Mouse (Mus musculus): Measurements from ENCODE around the gene Slc2a13.
A peak's percentile ranks its signal among the peaks of the same experiment; 100 is the strongest.

Slc2a13 gene

GRCm38 (mm10) chr15:91372464-91373202 is 200.4 kb downstream of the Slc2a13 start:
- no peak for DNase-seq

GRCm38 (mm10) chr15:91371859-91372394 is 201.1 kb downstream of the Slc2a13 start:
- peak; percentile 24 to 48 for DNase-seq

GRCm38 (mm10) chr15:91369736-91370449 is 203.2 kb downstream of the Slc2a13 start:
- DNase-seq = no peak

- no peak for DNase-seq
Measured at GRCm38 (mm10) chr15:91360495-91360894, 212.6 kb downstream of the Slc2a13 start.

GRCm38 (mm10) chr15:91351006-91351405 is 222.1 kb downstream of the Slc2a13 start:
- no peak for DNase-seq

GRCm38 (mm10) chr15:91338350-91338749 is 234.7 kb downstream of the Slc2a13 start:
- DNase-seq = peak in 1 of 2 experiments; percentile 7

- DNase-seq = no peak
Measured at GRCm38 (mm10) chr15:91334416-91334900, 238.6 kb downstream of the Slc2a13 start.

- DNase-seq = no peak
Measured at GRCm38 (mm10) chr15:91327748-91328147, 245.3 kb downstream of the Slc2a13 start.

GRCm38 (mm10) chr15:91327023-91327422 is 246.0 kb downstream of the Slc2a13 start:
- no peak for DNase-seq

- peak; percentile 34 to 49 for DNase-seq
Measured at GRCm38 (mm10) chr15:91319376-91319775, 253.7 kb downstream of the Slc2a13 start.

- no peak for DNase-seq
Measured at GRCm38 (mm10) chr15:91316964-91317363, 256.1 kb downstream of the Slc2a13 start.

- peak; percentile 18 to 24 for DNase-seq
Measured at GRCm38 (mm10) chr15:91314402-91315318, 258.4 kb downstream of the Slc2a13 start.

- DNase-seq = peak; percentile 63 to 66
Measured at GRCm38 (mm10) chr15:91304296-91304852, 268.7 kb downstream of the Slc2a13 start.

GRCm38 (mm10) chr15:91301366-91301765 is 271.7 kb downstream of the Slc2a13 start:
- peak; percentile 95 to 97 for DNase-seq

GRCm38 (mm10) chr15:91299319-91299835 is 273.7 kb downstream of the Slc2a13 start:
- DNase-seq = no peak

- no peak for DNase-seq
Measured at GRCm38 (mm10) chr15:91283418-91283817, 289.6 kb downstream of the Slc2a13 start.

GRCm38 (mm10) chr15:91282822-91283221 is 290.2 kb downstream of the Slc2a13 start:
- no peak for DNase-seq

GRCm38 (mm10) chr15:91281521-91281920 is 291.5 kb downstream of the Slc2a13 start:
- no peak for DNase-seq

GRCm38 (mm10) chr15:91279571-91279970 is 293.5 kb downstream of the Slc2a13 start:
- DNase-seq = no peak

- DNase-seq = no peak
Measured at GRCm38 (mm10) chr15:91275961-91276360, 297.1 kb downstream of the Slc2a13 start.

GRCm38 (mm10) chr15:91268532-91268931 is 304.5 kb downstream of the Slc2a13 start:
- DNase-seq = peak in 1 of 2 experiments; percentile 45

- DNase-seq = no peak
Measured at GRCm38 (mm10) chr15:91263926-91264325, 309.1 kb downstream of the Slc2a13 start.
